11 mouse cellular contexts compared by ENCODE assay signal in the genomic region with DNA sequence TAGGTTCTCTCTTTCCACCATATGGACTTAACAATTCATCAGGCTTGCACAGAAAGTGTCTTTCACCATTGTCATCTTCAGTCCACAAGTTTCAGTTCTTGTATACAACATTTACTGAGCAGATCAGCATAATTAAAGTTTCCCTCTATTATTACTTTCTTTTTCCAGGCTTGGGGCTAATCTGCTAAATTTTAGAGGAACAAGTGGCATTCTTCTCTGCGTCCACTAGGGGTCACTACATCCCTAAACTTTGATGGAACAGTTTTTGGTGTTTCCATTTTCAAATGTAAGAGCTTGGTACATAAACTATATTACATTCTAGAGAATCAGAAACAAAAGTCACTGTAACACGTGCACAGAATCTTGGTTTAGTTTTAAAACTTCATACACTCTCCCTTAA. TPM values are rescaled to one million over a fixed set of nuclear protein-coding genes. Genes with fewer than 3 reads are reported as not detected.
DNase-seq lines count a peak whose midpoint lies in the region; ATAC-seq and TF ChIP-seq lines count a peak whose summit lies in the region.
"Had no signal": no experiment of that assay in that cellular context is flagged by ENCODE, and none has a peak within 500 bp of the region (broad histone marks: within the 10 kb centered on the region; RNA-seq: fewer than 3 reads in every experiment).

No protein-coding gene starts in this region.

- no peak overlapping the region for H3K9ac ChIP-seq in liver, embryonic 14.5 days (replicated peaks)
- H3K9ac ChIP-seq: lung, embryonic 15.5 days had no signal

- ATAC-seq in liver, embryonic 14.5 days (ENCODE audit: insufficient read depth): no peak
- ATAC-seq in inflammation-experienced regulatory T-cells, adult 6 months: no peak

- no peaks in the 10 kb centered on the region for H3K9me3 ChIP-seq in liver, embryonic 14.5 days (ENCODE audit: control insufficient read depth, low read length)
- H3K9me3 ChIP-seq: lung, embryonic 15.5 days had no signal

- no peaks in the 10 kb centered on the region for H3K36me3 ChIP-seq in liver, embryonic 14.5 days (replicated peaks; ENCODE audit: control insufficient read depth, insufficient read depth, low read depth)
- H3K36me3 ChIP-seq: lung, embryonic 15.5 days had no signal

- H3K27me3 ChIP-seq in liver, embryonic 14.5 days (ENCODE audit: control insufficient read depth, insufficient read depth, low read length): no peaks in the 10 kb centered on the region
- H3K27me3 ChIP-seq: lung, embryonic 15.5 days had no signal

- no peak overlapping the region for H3K4me2 ChIP-seq in liver, embryonic 14.5 days (ENCODE audit: low read depth)
- H3K4me2 ChIP-seq: lung, embryonic 15.5 days had no signal

- H3K4me3 ChIP-seq in liver, embryonic 14.5 days (ENCODE audit: insufficient read depth in 1 of 2, low read depth in 2 of 2, low read length in 2 of 2): no peak overlapping the region
- H3K4me3 ChIP-seq: lung, embryonic 15.5 days had no signal

- WGBS in liver, embryonic 14.5 days (ENCODE audit: insufficient replicate concordance): 0% methylated on average over 2 of the region's 2 CpGs

- H3K4me1 ChIP-seq in liver, embryonic 14.5 days (replicated peaks; ENCODE audit: control insufficient read depth in 2 of 2, insufficient read depth in 2 of 2, low read length in 1 of 2): no peaks in the 10 kb centered on the region
- H3K4me1 ChIP-seq: lung, embryonic 15.5 days had no signal

- TF ChIP-seq CTCF in liver, embryonic 14.5 days (IDR thresholded peaks at IDR 0.05; ENCODE audit: low read depth): peak; percentile 45; the same call in 1 of the 2 replicates

- DNase-seq in cerebellum, postnatal 14 days: peak; percentile 6 to 21
- DNase-seq in cerebellum, postnatal 25 days: no peak
- DNase-seq in liver, embryonic 14.5 days (ENCODE audit: low read depth in 3 of 3, low spot score in 3 of 3): peak in 1 of 3 experiments; percentile 4
- DNase-seq in liver (no peak), adipocyte (ENCODE audit: low spot score) (peak; percentile 67)
- DNase-seq in mesoderm, embryonic 11.5 days (ENCODE audit: low read depth, low spot score): peak; percentile 38
- no peak for DNase-seq in natural killer cell, adult 2 months (ENCODE audit: low spot score in 2 of 2)
- DNase-seq: cerebellum, adult 11 months; thymus, postnatal 4 days had no signal

- TF ChIP-seq EP300 in liver, embryonic 14.5 days (IDR thresholded peaks at IDR 0.05; ENCODE audit: low read depth): no peak

- no peak overlapping the region for H3K27ac ChIP-seq in liver, embryonic 14.5 days
- H3K27ac ChIP-seq: lung, embryonic 15.5 days had no signal

RNA-seq across cellular contexts. Expression of a gene that starts 28.2 kb away (rescaled TPM):
- not detected in 2 replicates for polyA plus RNA-seq in liver, embryonic 14.5 days (2012; rRNA removed)
- not detected in 2 replicates for polyA plus RNA-seq in liver, embryonic 14.5 days (2014; fragmentation: Nextera tagmentation; extraction: Ambion mirVana)
- not detected for polyA plus RNA-seq in inflammation-experienced regulatory T-cells, adult 6 months (2017; shearing (Covaris generic))
- polyA plus RNA-seq: lung, embryonic 15.5 days had no signal

Comparison
In these comparisons a context has a peak if more than half of its experiments do, and no peak if none do; other contexts are left out.
1. DNase-seq: peak in cerebellum, postnatal 14 days (2 of 2), adipocyte (single experiment) and mesoderm, embryonic 11.5 days (single experiment); none in cerebellum, postnatal 25 days (0 of 2), liver (single experiment) and natural killer cell, adult 2 months (0 of 2).